Mouse (Mus musculus): ENCODE results near the gene Tyw1.

Tyw1 gene

DNA sequence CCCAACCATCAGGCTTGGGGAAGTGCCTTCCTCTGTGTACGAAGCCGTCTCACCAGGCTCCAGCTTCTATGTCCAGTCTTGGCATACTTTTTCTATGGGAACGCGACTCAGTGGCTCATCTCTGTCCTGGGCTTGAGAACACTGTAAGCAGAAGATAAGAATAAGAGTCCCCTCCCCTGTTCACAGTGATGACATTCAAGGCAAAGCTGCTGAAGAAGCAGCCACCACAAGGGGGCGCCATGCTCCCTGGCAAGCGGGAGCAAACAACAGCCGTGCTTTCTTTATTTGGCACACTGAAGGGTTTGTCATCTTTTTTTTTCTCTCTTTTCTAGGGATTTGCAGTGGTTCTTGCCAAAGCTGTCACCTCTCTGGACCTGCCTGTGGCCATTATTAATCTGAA lies 11.2 kb downstream of the Tyw1 start:
- DNase-seq: peak in 1 of 2 experiments; percentile 29

DNA sequence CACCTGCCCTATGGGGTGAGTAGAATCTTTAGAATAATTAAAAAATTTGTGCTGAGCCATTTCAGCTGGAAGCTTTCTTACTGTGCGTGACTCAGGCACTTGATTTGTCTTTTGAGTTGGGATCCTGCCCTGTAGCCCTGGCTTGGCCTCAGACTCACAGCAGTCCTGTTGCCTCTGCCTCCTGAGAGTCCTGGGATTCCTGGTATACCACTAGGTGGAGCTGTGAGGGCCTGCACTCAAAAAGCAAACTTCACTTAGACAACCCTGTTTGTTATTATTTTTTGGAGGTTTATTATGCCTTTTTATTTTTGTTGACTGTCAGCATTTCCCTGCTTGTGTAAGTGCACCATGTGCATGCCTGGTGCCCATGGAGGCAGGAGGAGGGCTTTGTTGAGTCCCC lies 11.9 kb downstream of the Tyw1 start:
- DNase-seq: peak in 1 of 2 experiments; percentile 29

DNA sequence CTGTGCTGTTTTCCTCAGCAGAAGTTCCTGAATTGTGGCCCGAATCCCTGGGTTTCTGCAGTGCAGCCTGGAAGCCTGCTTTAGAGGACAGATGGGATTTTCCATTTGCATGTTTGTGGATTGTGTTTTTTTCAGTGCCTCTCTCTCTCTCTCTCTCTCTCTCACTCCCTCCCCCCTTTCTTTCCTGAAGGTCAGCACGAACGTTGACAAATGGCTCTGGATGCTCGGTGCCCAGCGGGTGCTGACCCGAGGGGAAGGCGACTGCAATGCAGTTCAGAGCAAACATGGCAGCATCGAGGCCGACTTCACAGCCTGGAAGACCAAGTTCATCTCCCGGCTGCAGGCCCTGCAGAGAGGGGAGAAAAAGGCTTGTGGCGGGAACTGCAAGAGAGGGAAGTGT lies 13.6 kb downstream of the Tyw1 start:
- DNase-seq: no peak

DNA sequence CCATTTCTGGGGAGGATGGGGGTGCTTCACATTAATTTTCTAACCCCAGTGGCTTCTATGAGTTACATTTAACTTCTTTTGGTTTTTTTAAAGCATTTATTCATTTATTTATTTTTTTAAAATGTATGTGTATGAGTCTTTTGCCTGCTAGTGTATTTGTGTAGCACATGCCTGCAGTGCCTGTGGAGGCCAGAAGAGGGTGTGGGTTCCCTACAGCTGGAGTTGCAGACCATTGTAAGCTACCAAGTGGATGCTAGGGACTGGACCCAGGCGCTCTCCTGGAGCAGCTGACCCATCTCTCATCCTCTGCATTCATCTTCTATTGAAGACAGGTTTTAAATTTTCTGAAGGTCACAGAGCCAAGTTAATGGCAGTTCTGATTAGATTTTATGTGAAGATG lies 16.9 kb downstream of the Tyw1 start:
- no peak for DNase-seq

DNA sequence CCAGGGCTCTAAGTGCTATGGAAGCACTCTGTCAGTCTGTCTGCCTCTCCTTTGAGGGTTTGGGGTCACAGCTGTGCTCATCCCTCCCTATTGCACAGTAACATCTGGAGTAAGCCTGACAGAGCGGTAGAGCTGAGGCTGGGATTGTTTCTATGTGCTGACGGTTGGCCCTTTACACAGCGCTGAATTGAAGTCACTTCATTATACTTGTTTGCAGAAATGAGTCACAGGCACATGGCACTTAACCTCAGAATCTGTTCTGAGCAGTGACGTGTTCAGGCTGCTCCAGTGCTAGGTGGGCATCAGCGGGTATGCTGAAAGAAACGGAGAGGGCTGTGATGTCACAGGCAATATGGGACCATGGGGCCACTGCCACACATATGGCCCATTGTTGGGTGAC lies 17.6 kb downstream of the Tyw1 start:
- no peak for DNase-seq

DNA sequence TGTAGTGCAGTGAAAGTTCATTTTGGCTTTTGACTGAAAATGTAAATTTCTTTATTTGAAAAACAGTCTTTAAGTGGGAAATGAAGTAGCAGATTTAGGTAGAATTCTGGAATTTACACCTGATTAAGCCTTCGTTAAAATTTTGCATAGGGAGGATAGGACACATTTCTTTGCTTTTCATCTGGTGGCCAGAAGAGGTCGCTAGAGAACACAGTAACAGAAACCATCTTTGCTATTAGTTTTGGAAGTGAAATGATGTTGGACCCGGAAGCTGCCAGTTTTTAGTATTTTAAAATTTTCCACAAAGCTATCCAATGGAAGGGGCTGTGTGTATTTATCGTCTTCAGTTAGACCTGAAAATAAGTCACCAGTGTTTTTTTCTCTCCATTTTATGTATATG lies 20.1 kb downstream of the Tyw1 start:
- peak in 1 of 2 experiments; percentile 37 for DNase-seq

DNA sequence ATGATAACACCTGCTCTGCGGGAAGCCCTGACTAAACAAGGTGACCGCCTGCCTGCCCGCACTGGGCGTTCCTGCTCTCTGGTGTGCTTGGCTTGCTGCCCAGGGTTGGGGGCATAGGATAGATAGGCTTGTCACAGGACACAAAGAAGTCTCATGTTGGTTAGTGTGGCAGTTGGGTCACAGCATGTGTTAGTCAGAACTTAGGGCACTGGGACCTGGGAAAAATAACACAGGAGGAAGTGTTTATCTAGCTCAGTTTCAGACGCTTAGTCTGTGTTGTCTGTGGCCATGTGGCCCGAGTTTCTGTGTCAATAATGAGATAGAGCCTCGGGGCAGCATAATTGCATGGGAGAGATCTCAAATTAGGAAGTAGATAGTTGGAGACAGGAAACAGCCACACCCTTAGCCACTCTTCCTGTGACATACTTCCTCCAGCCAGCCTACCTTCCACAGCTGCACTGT lies 22.6 kb downstream of the Tyw1 start:
- DNase-seq: peak in 1 of 2 experiments; percentile 11

DNA sequence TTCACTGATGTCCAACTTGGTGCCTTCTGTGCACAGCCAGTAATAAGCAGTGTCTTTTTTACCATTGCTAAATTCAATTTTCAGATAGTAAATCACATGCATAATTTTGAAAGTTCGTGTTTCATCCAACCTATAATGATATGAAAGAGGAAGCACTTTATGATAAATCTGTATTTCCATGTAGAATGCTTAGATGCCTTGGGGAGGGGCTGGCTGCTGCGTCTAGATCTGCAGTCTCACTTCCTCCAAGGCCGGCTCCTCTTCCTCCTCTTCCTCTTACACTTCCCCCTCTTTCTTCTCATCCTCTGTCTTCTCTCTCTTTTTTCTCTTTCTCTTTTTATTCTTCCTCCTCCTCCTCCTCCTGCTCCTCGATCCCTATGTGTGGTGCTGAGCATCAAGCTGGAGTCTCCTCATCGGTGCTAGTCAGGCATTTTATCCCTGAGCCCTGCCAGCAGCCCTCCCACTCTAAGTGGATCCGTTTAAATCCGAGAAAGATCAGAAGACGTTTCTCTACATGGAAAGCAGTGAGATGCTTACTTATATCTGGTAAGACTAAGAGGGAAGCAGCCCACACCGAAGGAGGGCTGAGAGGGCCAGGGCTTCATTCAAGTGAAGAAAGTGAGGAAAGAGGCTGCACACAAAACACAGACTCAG lies 27.8 kb downstream of the Tyw1 start:
- DNase-seq: no peak

DNA sequence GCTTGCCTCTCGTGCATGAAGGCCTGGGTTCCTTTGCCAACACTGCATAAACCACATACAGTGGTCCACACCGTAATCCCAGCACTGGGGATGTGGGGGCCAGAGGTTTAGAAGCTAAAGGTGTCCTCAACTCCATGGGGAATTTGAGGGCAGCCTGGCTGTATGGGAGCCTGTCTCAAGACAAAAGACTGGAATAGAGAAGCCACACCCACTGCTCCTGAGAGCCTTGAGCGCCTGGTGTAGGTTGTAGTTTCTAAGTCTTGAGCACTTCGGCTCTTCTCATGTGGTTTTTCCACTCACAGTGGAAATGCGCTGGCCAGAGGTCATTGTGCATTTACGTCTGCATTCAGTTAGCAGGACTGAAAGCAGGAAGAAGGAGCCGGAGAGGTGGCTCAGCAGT lies 32.7 kb downstream of the Tyw1 start:
- DNase-seq: no peak

DNA sequence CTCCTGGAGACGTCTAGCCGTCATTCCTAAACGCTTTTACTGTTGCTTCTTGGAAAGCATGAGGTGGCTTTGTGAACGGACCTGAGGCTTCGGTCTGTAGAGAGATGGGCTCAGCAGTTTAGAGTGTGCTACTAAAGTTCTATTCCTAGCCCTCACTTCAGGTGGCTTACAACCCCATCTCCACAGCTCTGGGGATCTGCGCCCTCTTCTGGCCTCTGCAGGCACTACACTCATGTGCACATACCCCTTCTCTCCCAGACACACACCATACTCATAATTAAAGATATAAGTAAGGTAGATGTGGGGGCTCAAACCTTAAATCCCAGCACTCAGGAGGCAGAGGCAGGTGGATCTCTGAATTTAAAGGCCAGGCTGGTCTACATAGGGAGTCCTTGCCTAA lies 34.8 kb downstream of the Tyw1 start:
- no peak for DNase-seq

DNA sequence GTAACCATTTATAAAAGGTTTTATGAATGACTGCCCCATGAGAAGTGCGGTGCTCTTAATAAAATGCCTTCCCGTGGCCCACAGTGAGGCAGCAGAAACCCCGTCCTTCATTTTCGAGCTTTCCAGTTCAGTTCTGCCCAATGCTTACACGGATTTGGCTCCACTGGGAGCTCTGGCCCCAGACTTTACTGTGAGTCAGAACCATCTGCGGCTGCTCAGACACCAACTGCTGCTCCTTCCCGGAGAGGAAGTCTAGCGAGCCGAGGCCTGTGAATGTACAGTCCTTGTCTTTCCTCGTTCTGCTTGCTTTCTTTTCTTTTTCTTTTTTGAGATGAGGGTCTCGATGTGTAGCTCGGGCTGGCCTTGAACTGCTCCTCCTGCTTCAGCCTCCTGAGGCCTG lies 35.4 kb downstream of the Tyw1 start:
- DNase-seq: no peak

DNA sequence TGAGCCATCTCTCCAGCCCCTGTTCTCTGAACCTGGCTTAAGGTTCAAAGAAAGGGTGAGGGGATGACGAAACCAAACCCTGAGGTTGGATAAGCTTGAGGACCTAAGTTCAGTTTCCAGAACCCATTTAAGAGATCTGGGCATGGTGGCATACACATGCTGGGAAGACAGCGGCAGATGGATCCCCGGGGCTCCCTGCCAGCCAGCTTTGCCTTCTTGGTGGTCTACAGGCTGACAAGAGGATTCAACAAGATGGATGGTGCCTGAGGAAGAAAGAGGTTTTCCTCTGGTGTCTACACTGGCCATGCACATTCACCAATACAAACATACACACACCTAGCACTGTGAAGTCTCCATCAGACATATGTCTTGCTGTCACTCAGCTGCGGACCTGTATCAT lies 37.6 kb downstream of the Tyw1 start:
- DNase-seq: no peak

DNA sequence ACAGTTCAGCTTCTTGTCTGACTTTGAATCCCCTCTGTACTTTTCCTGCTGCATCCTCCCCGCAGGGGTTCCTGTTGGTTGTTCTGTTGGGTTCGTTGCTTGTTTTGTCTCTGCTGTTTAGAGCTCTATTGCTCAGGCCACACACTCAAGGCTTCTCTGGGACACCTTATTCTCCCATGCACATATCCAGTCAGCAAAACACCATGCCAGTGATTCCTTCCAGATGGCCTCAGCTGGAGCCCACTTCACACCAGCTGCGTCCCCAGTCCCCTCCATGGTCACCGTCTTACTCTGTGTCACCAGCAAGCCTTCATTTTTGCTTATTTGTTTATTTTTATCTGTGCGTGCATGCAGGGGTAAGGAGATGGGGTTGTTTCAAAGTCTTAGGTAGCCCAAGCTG lies 38.5 kb downstream of the Tyw1 start:
- peak; percentile 11 to 73 for DNase-seq

DNA sequence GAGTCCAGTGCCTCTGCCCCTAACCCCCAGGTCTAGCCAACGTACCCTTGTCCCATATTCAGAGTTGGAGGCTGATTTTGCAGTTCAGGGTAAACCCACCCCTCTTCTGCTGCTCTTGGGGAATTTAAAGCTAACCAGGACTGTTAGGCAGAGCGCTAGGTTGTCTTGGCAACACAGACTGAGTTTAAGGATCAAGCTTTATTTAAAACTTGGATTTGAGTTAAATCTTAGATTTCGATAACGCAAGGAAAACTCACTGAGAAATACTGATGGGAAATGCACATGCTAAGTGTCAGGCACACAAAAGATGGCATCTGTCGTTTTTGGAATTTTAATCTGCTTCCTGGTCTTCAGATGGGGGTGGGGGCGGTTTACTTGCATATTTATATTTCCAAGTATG lies 39.2 kb downstream of the Tyw1 start:
- DNase-seq: no peak

DNA sequence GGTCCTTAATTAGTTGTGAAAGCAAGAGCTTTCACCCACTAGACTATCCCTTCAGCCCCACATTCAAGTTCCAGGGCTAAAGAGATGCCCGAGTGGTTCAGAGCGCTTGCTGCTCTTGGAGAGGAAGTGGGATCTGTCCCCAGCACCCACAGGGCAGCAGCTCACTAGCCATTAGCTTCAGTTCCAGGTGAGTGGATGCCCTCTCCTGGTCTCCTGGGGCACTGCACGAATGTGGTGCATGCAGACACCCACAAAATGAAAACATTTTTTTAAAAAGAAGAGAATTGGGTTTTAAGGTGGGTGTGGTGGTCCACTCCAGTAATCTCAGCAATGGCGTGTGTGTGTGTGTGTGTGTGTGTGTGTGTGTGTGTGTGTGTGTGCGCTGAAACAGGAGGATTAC lies 40.7 kb downstream of the Tyw1 start:
- no peak for DNase-seq

DNA sequence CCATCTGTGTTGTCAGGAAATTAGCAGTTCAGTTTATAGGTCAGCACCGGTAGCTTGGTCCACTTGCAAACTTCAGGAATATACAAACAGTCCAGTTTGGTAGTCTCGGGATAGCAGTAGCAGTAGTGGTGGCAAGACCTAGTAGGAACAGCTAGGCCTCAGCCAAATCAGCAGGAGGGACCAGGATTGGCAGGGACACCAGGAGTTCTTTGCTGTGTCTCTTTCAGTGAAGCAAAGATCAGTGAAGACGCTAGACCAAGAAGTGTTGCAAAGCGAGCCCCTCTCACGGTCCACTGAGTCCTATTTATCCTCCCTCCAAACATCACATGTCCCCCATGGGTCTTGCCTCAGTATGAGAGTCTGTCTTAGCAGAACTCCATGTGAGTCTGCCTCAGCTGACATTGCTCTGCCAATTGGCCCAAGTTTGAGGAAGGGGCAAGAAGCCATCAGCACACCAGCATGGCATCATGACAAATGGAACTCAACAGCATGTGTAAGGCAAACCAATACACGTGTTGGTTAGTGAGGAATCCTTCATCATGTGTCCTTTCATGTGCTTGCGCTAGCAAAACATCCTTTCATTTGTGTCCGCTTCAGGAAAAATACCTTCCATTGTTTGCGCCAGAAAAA lies 43.5 kb downstream of the Tyw1 start:
- DNase-seq: no peak

DNA sequence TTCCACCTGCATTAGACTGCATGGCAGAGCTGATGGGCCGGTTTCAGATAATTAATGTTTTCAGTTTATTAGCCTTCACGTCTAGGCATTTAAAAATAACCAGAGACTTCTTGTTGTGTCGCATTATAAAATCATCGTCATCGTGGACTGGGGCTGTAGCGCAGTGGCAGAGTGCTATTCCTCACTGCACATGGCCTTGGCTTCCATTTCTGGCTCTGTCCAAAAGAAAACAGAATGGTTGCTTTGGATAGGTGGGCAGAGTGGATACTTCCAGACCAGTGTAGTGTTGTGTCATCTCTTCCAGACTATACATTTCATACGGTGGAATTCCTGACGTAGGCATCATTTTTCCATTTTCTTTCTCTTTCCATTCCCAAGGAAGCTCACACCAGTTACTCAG lies 44.1 kb downstream of the Tyw1 start:
- DNase-seq: no peak

DNA sequence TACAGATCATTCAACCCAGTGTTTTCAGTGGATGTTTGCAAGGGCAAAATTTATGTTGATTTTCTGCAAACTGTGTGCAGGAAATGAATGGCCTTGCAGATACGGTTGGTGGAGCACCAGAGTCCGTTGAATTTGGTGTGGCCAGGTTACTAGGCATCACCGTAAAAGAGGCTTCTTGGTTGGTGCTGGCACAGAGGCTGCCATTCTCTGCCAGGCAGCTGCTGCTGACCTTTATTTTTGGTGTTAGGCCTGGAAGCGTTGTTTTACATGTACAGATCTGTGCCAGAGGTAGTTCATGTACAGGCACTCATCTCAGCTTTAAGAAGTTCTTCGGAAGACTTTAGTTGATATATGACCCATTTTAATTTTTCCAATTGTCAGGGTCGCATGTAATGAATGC lies 48.2 kb downstream of the Tyw1 start:
- no peak for DNase-seq

DNA sequence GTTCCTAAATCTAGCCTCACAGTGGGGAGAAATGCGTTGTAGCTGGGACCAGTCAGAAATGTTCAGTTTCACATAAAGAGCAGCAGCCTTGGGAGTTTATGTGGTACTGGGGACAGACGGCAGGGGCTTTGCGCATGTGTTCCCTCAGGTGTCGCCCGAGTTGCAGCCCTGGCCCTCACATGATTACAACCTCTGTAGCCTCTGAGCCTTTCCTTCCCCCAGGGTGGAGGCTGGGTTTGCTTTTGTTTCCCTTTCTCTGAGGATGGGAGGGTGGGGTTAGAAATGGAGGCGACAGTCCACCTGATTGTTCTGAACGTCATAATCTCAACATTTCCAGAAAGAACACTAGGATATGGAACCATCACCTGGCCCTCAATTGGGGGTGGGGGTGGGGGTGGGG lies 52.5 kb downstream of the Tyw1 start:
- DNase-seq: no peak

DNA sequence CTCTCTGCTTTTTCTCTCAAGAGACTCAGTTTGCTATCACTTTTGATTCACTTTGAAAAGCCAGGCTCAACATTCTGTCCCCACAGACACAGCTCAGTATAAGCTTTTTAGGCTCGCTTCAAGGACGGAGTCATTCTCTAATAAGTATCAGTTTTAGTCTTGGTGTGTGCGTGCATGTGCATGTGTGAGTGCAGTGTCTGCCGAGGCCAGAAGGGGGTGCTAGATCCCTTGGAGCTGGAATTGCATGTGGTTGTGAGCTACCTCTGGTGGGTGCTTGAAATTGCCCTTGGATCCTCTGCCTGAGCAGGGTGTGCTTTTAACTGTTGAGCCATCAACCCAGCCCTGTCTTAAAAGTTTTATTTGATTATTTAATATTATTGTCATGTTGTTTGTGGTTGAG lies 54.7 kb downstream of the Tyw1 start:
- no peak for DNase-seq

DNA sequence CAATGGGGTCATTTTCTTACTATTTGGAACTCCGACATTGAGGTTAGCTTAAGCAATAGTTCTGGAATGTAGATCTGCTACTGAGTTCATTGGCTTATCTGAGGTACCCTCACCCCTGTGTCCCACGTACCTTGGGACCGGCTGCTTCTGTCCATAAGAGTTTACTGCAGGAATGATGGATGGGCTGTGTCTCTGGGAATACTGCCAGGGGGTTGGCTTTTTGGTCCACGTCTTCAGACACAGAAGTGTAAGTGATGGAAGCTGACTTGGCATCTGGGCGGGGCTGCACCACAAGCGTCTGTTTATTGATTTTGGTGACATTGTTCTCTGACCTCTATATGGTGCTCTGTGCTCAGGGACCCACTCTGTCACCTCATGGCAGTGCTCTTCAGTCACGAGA lies 55.4 kb downstream of the Tyw1 start:
- peak; percentile 60 to 77 for DNase-seq

DNA sequence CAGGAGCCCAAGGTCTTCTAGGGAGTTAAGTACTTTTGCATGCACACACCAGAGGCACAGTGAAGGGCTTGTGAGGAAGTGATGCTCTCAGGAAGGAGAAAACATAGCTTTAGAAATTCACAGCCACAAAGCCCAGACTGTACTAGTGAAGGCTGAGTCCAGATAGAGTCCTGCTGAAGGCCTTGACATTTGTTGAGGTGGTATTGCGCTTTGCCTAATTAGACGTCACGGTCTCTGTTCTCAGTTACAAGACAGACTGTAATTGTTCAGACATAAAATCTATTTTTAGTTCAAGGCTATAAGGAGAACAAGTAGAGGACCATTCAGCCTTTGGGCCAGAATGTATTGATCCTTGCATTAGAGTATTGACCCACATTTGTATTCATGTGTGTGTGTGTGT lies 58.1 kb downstream of the Tyw1 start:
- DNase-seq: no peak

DNA sequence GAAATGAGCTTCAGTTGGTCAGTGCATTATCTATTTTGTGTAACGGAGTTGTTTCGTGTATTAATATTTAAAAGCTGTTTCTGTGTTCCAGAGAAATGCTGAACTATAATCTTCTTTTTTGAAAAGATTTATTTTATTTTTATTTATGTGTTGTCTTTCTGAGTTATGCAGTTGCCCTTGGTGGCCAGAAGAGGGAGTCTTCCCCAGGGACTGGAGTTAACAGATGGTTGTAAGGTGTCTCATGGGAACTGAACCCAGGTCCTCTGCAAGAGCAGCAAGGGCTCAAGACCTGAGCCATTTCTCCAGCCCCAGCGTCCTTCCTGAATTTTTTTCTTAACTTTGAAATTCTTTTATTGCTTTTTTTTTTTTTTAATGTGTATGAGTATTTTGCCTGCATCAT lies 59.5 kb downstream of the Tyw1 start:
- no peak for DNase-seq

DNA sequence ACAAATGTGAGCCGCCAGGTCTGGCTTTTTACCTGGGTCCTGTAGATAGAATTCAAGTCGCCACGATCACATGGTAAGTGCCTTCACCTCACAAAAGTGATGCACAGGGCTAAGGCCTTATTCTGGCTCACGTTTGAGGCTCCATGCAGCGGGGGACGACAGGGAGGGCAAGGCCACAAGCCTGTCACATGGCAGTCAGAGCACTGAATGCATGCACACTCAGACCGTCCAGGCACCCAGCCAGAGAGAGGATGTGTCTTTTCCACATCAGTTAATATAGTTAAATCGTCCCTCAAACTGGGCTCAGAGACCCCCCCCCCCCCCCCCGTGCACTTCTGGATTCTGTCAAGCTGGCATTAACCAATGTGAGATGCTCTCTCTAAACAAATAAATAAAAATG lies 60.9 kb downstream of the Tyw1 start:
- DNase-seq: peak in 1 of 2 experiments; percentile 50

DNA sequence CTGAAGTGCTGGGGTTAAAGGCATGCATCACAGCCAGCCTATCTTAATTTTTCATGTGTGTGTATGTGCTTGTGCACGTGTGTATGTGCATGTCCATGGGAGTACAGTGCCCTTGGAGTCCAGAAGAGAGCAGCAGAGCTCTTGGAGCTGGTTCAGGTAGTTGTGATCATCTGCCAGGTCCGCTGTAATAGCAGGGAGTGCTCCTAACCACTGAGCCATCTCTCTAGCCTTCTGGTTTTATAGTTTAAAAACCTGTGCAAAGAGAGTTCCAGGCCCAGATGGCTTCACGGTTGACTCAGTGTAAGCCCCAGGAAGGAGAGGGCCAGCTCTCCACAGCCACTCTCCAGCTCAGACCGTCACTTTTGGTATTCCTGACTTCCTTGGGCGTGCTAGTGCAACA lies 64.4 kb downstream of the Tyw1 start:
- no peak for DNase-seq
